Mouse (Mus musculus) heart, adult 2 months (tissue): ENCODE results near the gene Grin2b.

ENCODE experiments used
- CTCF ChIP-seq: fragments of 200-600 bp; IDR thresholded peaks from 2 replicates; pipeline ENCODE4 v1.8.1; 2022; ENCODE audit warnings: antibody characterized with exemption, mild to moderate bottlenecking, moderate library complexity
- EP300 ChIP-seq: fragments of 200-500 bp; IDR thresholded peaks from 2 replicates; pipeline ENCODE4 v1.6.1; 2011; ENCODE audit warnings: low read depth, low read length, control low read depth; ENCODE audit not compliant: insufficient read depth
- POLR2A ChIP-seq: fragments of 200-500 bp; IDR thresholded peaks from 2 replicates; pipeline ENCODE4 v1.6.1; 2011; ENCODE audit warnings: mild to moderate bottlenecking, low read depth, low read length, control low read depth; ENCODE audit not compliant: insufficient read depth

GRCm38 (mm10) chr6:135944358-135944757 is 229.0 kb downstream of the Grin2b start:
- no peak for TF ChIP-seq CTCF
- TF ChIP-seq EP300 = no peak
- TF ChIP-seq POLR2A = no peak
